Mouse (Mus musculus) bone marrow, adult 2 months (tissue): ENCODE data around the gene Cpe. TPM values are rescaled to one million over a fixed set of nuclear protein-coding genes. Genes with fewer than 3 reads are reported as not detected.

Experiments
- H3K27ac ChIP-seq: fragments of 200-500 bp; 2 replicates; pipeline ENCODE4 v1.5.1; 2012; ENCODE audit warnings: low read depth, mild to moderate bottlenecking, control low read depth, inconsistent platforms, low read length; ENCODE audit not compliant: control insufficient read depth, poor library complexity, insufficient read depth
- H3K4me1 ChIP-seq: fragments of 200-500 bp; 2 replicates; pipeline ENCODE4 v1.6.1; 2011; ENCODE audit warnings: low read length; ENCODE audit not compliant: control insufficient read depth, insufficient read depth
- H3K4me3 ChIP-seq: fragments of 200-500 bp; replicated peaks from 2 replicates; pipeline ENCODE3; 2011; ENCODE audit warnings: mild to moderate bottlenecking, low read depth, low read length, control low read depth; ENCODE audit not compliant: control insufficient read depth
- CTCF ChIP-seq: fragments of 200-500 bp; IDR thresholded peaks from 2 replicates; pipeline ENCODE4 v1.5.1; 2011; ENCODE audit warnings: low read length, control low read depth; ENCODE audit not compliant: control insufficient read depth, insufficient read depth
- POLR2A ChIP-seq: fragments of 200-500 bp; IDR thresholded peaks from 2 replicates; pipeline ENCODE4 v1.6.1; 2011; ENCODE audit warnings: low read depth, mild to moderate bottlenecking, control low read depth, low read length, borderline replicate concordance; ENCODE audit not compliant: control insufficient read depth
- WGBS: fragments of 180-500 bp; shearing (Covaris S2); methylation state at CpG from one replicate; pipeline ENCODE4 v1.1.7; 2018; 5-methylcytosine and 5-hydroxymethylcytosine counted together
- polyA plus RNA-seq: library from polyadenylated mRNA; stranded (reverse); fragments of >200 nt; gene quantifications from 2 replicates; pipeline ENCODE4 v1.2.4, GENCODE M21; 2011; ENCODE audit warnings: low replicate concordance; ENCODE audit not compliant: missing spikeins, insufficient read depth, insufficient read length

Cpe gene
- polyA plus RNA-seq, 1 experiment: 6.2 TPM

DNA sequence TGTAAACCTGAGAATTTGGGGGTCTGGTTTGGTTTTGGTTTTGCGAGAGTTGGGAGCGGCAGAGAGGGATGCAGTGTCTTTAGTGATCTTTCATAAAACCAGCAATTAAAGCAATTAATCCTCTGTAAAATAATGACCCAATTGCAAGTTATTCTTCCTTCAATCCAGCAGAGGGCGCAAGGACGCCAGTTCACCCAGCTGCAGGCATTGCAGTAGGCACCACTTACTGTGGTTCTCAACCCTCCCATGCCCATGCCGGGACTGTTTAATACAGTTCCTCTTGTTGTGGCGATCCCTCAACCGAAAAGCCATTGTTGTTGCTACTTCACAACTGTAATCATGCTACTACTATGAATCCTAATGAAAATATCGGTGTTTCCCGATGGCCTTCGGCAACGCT lies 74.2 kb downstream of the Cpe start:
- WGBS: 44% methylated on average over 11 of the region's 11 CpGs
- H3K4me3 ChIP-seq: no peak overlapping the region
- no peak overlapping the region for H3K27ac ChIP-seq
- TF ChIP-seq CTCF (peak; percentile 73), POLR2A (no peak)
- no peaks in the 10 kb centered on the region for H3K4me1 ChIP-seq

- H3K27ac ChIP-seq: no peak overlapping the region
- H3K4me1 ChIP-seq: no peaks in the 10 kb centered on the region
- H3K4me3 ChIP-seq: no peak overlapping the region
- no peak for TF ChIP-seq POLR2A
- TF ChIP-seq CTCF: no peak
- 74% methylated on average over 3 of the region's 3 CpGs for WGBS
These were observed 76.3 kb downstream of the Cpe start for GRCm38 (mm10) chr8:64616566-64616965.

- no peak overlapping the region for H3K27ac ChIP-seq
- 68% methylated on average over 4 of the region's 4 CpGs for WGBS
- no peak overlapping the region for H3K4me3 ChIP-seq
- H3K4me1 ChIP-seq: no peaks in the 10 kb centered on the region
- no peak for TF ChIP-seq CTCF
- TF ChIP-seq POLR2A: no peak
These were observed 77.4 kb downstream of the Cpe start for GRCm38 (mm10) chr8:64615459-64615858.

GRCm38 (mm10) chr8:64613663-64614062 lies 79.2 kb downstream of the Cpe start:
- Histone ChIP-seq H3K27ac (no peak overlapping the region), H3K4me3 (no peak overlapping the region), H3K4me1 (no peaks in the 10 kb centered on the region)
- WGBS: 76% methylated on average over 5 of the region's 5 CpGs
- TF ChIP-seq CTCF: no peak
- no peak for TF ChIP-seq POLR2A

DNA sequence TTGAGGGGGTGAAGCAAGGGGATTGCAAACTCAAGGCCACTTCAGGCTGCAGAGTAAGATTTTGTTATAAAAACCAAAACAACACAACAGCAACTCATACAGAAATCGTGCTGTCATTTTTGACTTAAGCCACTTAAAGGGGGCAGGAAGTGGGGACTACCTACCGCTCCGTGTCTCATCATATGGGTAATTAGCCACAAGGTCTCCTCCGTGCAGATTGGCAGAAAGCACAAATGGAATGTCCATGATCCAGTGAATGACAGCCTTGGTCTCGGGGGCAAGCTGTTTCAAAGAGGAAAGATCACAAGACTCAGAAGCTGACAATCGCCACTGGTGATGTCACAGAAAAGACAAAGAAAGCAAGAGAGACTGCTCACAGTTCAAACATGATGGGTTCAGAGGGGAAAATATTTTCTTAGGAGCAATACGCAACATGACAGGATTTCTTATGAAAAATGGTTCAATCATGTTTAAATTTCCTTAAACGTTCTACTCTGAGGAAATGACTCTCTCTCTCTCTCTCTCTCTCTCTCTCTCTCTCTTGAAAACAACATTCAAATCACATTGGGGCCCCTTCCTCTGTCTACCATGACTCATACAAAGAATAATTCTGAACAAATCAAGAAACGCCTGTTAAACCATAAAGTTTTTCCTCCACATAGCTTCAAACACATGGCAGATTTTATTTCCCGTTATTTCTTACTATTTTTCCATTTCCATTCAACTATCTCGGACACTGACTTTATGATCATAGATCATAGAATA lies 81.5 kb downstream of the Cpe start:
- H3K27ac ChIP-seq: no peak overlapping the region
- 50% methylated on average over 11 of the region's 11 CpGs for WGBS
- TF ChIP-seq POLR2A (no peak), CTCF (no peak)
- no peak overlapping the region for H3K4me3 ChIP-seq
- H3K4me1 ChIP-seq: no peaks in the 10 kb centered on the region

DNA sequence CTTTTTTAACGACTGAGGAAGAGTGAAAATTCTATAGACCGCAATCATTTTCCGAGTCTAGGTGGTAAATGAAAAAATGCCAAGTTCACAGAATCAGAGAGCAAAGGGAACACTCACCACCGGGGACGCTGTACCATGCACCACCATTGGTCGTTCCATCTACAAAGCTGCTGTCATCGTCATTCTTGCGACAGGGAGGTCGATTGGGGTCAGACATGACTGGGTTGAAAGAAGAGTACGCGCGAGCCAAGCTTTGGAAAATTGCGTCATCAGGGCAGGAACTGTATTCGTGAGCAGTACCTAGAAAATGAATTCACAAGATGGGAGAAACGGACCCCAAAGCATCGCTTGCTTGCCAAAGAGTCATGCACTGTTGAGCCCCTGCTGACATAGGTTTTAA lies 83.9 kb downstream of the Cpe start:
- H3K4me3 ChIP-seq: no peak overlapping the region
- TF ChIP-seq CTCF: no peak
- no peak for TF ChIP-seq POLR2A
- 86% methylated on average over 16 of the region's 16 CpGs for WGBS
- H3K4me1 ChIP-seq: no peaks in the 10 kb centered on the region
- H3K27ac ChIP-seq: no peak overlapping the region

DNA sequence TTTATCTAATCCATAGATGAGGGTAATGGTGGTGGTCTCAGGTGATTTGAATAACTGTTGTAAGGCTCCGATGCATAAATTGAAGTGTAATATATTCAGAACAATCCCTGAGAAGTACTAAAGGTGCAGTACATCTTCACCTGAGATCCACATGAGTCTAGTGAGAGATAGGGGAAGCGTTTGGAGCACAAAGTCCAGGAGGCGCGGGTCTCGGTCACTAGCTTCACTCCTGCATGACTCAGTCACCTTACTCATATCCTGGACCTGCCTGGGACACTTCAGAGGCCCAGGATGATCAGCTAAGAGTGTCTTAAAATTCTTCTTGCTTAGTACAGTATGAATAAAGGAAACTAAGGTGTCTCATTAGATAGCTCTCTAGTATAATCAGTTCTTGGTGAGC lies 86.8 kb downstream of the Cpe start:
- Histone ChIP-seq H3K4me1 (no peaks in the 10 kb centered on the region), H3K27ac (no peak overlapping the region), H3K4me3 (no peak overlapping the region)
- TF ChIP-seq POLR2A: no peak
- TF ChIP-seq CTCF: no peak
- WGBS: 90% methylated on average over 5 of the region's 5 CpGs

DNA sequence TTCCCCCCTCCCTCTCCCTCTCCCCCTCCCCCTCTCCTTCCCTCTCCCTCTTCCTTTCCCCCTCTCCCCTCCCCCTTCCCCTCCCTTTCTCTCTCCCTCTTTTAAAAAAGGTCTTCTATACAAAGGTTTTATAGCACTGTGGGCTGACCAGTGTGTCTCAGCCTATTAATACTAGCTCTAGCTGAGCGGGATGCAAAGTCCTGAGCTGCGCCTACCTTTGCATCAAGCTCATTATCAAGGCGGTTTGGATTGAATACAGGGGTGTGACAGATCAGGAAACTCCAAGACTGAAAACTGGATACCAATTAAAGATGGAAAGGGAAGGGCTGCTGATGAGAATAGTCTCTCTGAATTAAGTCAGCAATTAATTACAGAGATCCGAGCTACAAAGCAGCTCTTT lies 94.6 kb downstream of the Cpe start:
- no peaks in the 10 kb centered on the region for H3K4me1 ChIP-seq
- H3K4me3 ChIP-seq: no peak overlapping the region
- no peak for TF ChIP-seq POLR2A
- no peak for TF ChIP-seq CTCF
- H3K27ac ChIP-seq: no peak overlapping the region
- WGBS: 78% methylated on average over 4 of the region's 4 CpGs
